Mouse (Mus musculus) megakaryocyte, adult 5-6 weeks (primary cell): ENCODE data around the gene Cftr. TPM values are rescaled to one million over a fixed set of nuclear protein-coding genes. Genes with fewer than 3 reads are reported as not detected.

Experiments used
- ATAC-seq: 2 replicates; pipeline ENCODE4 v1.8.0; 2016; ENCODE audit warnings: mild to moderate bottlenecking, inconsistent platforms; ENCODE audit not compliant: poor library complexity, severe bottlenecking
- total RNA-seq, 2 experiments: library from RNA; stranded (forward) in 1 of 2; stranded (reverse) in 1 of 2; fragments of 153-499, 151-499 nt in 1 of 2; fragments of 221-1000, 200-1000 nt in 1 of 2; gene quantifications; 2 replicates each; pipeline versions ENCODE4 v1.2.3 to v1.2.4; 2015 to 2017

Gene Cftr
- total RNA-seq (2015) (not detected in 2 replicates), total RNA-seq (2017) (not detected in 2 replicates)

DNA sequence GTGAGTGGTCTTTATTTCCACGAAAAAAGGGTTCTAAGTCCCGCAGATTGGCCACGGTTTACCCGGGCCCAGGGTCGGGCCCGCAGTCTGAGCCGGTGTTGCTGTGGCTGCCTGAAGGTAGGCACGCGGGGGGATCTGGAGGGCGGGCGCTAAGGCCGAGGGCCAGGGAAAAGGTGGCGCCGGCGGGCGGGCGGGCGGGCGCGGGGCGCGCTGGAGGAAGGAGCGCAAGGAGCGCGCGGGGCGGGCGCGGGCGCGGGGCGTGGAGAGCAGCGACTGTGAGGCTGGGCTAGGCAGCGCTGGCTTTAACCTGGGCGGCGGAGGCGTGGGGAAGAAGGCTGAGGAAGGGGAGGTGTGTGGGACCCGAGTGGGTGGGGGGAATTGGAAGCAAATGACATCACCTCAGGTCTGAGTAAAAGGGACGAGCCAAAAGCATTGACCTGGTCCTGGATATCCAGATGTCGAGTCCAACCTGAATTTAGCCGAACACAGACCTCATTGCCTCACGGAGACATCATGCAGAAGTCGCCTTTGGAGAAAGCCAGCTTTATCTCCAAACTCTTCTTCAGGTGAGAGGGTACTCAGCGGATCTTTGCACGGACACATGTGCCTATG, at the start of gene Cftr:
Gene Cftr (plus strand): TSS at position 377 of the 612 bp plus-strand sequence.
- ATAC-seq: no peak

DNA sequence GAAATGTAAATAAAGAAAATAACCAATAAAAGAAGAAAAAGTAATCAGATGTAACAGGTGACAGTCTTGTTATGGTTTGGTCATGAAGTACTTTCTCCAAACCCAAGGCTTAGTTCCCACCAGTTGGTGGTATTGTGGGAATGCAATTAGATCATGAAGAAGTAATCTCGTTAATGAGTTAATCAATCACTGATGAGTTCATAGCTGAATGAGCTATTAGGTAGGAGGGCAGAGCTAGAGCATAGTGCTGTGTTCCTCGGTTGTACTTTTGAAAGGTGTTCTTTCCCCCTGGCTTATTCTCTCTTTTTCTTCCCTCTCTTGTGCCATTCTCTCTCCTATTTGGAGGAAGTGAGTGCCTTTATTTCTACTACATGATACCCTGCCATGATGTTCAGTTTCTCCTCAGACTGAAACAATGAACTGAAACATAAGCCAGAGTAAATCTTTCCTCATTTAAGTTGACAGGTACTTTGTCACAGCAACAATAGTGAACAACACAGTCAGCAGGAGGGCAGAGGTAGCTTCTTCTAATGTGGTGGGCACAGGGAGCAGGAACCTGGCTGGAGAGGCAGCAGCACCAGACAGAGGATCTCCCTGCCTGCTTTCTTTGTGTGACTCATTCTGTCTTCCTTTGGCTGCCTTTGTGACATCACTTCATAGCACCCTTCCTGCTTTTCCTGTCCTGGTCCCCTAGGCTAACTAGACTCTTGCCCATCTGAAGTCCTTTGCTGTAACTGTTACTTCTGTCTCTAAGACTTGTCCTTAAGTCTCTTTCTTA, 43.1 kb upstream of the Cftr start:
- ATAC-seq: no peak

DNA sequence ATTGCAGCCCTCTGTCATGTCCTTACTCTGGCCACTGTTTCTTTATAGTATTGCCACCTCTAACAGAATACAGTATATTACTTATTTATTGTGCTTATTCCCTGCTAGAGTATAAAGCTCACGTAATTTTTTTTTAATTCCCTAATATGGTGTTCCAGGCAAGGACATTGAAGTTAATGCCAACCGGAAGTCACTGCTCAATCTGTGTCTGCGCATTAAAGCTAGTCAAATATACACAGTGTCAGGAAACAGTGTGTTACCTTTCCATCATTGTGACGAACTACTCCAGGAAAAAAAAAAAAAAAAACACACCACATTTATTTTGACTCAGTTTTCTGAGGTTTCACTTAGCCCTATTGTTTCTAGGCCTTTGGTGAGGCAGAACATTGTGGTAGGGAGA, 42.4 kb upstream of the Cftr start:
- no peak for ATAC-seq

GRCm38 (mm10) chr6:18135246-18135645, 35.2 kb upstream of the Cftr start:
- ATAC-seq: no peak

- no peak for ATAC-seq
These were observed 17.5 kb upstream of the Cftr start for GRCm38 (mm10) chr6:18153031-18153430.

GRCm38 (mm10) chr6:18169618-18170017, 869 bp upstream of the Cftr start:
- ATAC-seq: no peak

GRCm38 (mm10) chr6:18171614-18172013, 1.1 kb downstream of the Cftr start:
- ATAC-seq: no peak

- ATAC-seq: no peak
These were observed 7.0 kb downstream of the Cftr start for GRCm38 (mm10) chr6:18177509-18177908.

- no peak for ATAC-seq
These were observed 10.2 kb downstream of the Cftr start for GRCm38 (mm10) chr6:18180665-18181064.

DNA sequence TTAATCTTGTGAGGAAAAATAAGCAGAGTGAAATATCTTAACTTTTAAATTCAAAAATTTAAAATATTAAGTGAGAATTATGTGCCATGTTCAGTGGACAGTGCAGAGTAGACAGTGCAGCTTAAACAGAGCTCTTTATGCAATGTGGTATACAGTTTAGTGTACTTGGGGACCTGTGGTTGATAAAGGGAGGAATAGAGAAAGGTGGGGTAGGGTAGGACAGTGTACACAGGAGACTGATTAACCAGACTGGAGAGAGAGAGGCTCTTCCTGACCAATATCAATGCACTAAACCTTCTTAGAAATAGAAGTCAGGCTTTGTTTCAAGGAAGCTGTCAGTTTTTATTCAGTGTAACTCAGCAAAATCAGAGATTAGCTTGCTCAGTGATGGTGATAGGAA, 12.4 kb downstream of the Cftr start:
- no peak for ATAC-seq

GRCm38 (mm10) chr6:18220691-18221090, 50.2 kb downstream of the Cftr start:
- no peak for ATAC-seq

DNA sequence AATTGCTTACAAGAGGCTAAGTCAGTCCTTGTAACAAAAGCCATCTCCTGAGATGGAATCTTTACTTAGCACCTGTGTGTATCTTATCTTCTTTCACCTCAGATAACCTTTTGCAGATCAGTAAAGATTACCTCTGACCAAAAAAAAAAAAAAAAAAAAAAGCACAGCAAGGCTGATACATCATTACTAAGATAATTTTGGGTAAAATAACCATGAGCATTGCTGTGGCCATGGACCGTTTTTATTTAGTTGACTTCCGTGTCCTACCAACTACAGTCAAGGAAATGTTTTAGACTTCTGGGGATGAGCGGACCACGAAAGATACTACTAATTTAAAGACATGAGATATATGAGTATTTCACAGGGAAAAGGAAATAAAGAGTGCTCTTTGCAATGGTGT, 52.7 kb downstream of the Cftr start:
- no peak for ATAC-seq

- no peak for ATAC-seq
These were observed 54.7 kb downstream of the Cftr start for GRCm38 (mm10) chr6:18225157-18225556.

GRCm38 (mm10) chr6:18246495-18246894, 76.0 kb downstream of the Cftr start:
- ATAC-seq: no peak

- no peak for ATAC-seq
These were observed 77.5 kb downstream of the Cftr start for GRCm38 (mm10) chr6:18247891-18248463.

GRCm38 (mm10) chr6:18248464-18248863, 78.0 kb downstream of the Cftr start:
- no peak for ATAC-seq

DNA sequence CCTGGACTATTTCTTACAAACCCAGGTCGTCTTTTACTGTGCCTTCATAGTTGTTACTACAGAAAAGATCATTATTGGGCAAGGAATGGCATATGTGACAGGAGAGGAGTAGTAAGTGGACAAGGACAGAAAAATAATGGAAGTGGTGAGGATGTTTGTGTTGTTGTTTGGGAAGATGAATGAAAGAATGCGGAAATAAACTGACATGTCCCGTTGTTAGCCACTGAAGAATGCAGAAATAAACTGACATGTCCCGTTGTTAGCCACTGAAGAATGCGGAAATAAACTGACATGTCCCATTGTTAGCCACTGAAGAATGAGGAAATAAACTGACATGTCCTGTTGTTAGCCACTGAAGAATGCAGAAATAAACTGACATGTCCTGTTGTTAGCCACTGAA, 84.1 kb downstream of the Cftr start:
- no peak for ATAC-seq

DNA sequence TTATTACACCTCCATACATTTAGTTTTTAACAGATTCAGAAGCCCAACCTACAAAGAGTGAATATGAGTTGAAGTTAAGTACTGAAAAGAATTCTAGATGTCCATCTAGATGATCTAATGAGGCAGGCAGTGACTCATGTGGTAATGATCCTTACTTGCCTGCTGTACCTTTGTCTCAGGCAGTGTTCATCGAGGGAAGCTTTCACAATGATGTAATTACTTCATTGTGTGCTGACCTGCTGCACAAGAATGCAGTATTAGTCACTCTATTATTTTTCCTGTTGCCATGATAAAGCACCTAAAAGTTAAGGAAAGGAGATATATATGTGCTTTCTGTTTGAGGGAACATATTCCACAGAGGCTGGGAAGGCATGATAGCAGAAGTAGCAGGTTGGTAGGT, 100.5 kb downstream of the Cftr start:
- no peak for ATAC-seq

GRCm38 (mm10) chr6:18300781-18301180, 130.3 kb downstream of the Cftr start:
- no peak for ATAC-seq

DNA sequence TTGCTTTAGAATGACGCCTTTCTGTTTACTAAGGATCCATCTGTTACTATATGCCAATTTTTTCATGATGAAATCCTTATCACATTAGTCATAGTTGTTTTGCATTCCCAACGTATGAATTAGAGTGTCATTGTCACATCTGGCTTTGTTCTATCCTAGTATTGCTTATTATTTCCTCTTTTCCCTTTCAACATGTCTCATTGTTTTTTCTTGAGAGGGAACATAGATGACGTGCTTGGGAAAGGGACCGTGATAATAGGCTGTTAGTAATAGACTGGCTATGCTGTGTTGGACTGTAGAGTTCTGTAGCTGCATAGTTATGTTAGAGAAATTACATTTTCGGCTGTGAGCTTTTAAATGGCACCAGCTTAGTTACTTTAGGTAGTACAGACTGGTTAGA, 131.6 kb downstream of the Cftr start:
- ATAC-seq: no peak

DNA sequence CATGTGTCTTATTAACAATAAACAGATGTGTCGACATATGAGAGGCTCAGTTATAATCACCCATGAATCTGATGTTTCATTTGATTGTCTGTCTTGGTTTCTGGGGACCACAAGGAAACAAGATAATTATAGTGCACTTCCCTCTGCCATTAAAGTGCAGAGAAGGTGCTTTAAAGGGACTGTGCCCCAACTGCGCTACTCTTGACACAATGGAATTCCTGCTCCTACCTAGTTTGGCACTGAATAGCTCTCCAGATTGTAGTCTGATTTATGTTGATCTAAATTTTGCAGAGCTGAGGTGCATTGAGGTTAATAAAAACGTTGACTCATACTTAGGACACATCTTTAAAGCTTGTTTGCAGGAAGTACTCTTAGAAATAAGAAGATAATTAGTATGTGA, 132.7 kb downstream of the Cftr start:
- ATAC-seq: no peak

- no peak for ATAC-seq
These were observed 134.6 kb downstream of the Cftr start for GRCm38 (mm10) chr6:18305130-18305529.
